Mouse (Mus musculus) thymus, adult 2 months (tissue): ENCODE results near the gene Camk2b.

Source experiments
- CTCF ChIP-seq: fragments of 200-500 bp; IDR thresholded peaks from 2 replicates; pipeline ENCODE4 v1.5.1; 2012; ENCODE audit warnings: mild to moderate bottlenecking, control low read depth, low read length, moderate library complexity, borderline replicate concordance; ENCODE audit not compliant: control insufficient read depth, poor library complexity, insufficient read depth; ENCODE audit errors: extremely low read depth
- POLR2A ChIP-seq: fragments of 200-500 bp; IDR thresholded peaks from 2 replicates; pipeline ENCODE4 v1.6.1; 2012; ENCODE audit warnings: mild to moderate bottlenecking, low read length, control low read depth, moderate library complexity; ENCODE audit not compliant: control insufficient read depth, poor library complexity, insufficient read depth; ENCODE audit errors: extremely low read depth

DNA sequence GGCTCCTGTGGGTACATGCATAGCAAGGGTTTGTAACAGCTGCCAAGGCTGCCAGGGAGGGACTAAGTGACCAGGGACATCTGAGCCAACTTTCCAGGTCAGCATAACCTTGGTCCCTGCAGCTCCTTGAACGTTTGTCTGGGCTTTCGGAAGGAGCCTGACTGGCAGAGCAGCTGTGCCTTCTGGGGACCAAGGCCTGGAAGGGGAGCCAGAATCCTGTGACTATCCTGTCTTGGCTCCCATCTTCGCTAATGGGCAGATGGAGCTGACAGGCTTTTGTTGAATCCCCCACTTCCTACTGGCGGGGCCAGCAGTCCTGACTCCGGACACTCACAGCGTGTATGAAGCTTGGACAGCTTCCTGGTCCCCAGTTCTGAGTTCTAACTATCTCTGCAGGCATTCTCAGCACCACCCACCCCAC lies 51.1 kb downstream of the Camk2b start:
- TF ChIP-seq CTCF (no peak), POLR2A (no peak)
